Mouse (Mus musculus): Measurements from ENCODE around the gene Vpreb1.
"Not testable (repeated sequence)": the region's sequence is repeated elsewhere in the genome, so short reads cannot be mapped to it uniquely, and the experiment has no call there.

The Vpreb1 gene

GRCm38 (mm10) chr16:16862288-16862687, 8.4 kb downstream of the Vpreb1 start:
- in situ Hi-C loops (cut with MboI; ENCODE audit: low pct_unique_long_range_greater_than_20kb in 1 of 2, low sequenced_read_pairs in 2 of 2, unreplicated experiment in 1 of 2) = no loop called here

GRCm38 (mm10) chr16:16856731-16857476, 13.7 kb downstream of the Vpreb1 start:
- in situ Hi-C loops (cut with MboI; ENCODE audit: low pct_unique_long_range_greater_than_20kb in 1 of 2, low sequenced_read_pairs in 2 of 2, unreplicated experiment in 1 of 2) = no loop called here

- in situ Hi-C loops (cut with MboI; ENCODE audit: low pct_unique_long_range_greater_than_20kb in 1 of 2, low sequenced_read_pairs in 2 of 2, unreplicated experiment in 1 of 2) = not testable (repeated sequence)
These were observed 14.6 kb downstream of the Vpreb1 start for GRCm38 (mm10) chr16:16856054-16856453.

- in situ Hi-C loops (cut with MboI; ENCODE audit: low pct_unique_long_range_greater_than_20kb in 1 of 2, low sequenced_read_pairs in 2 of 2, unreplicated experiment in 1 of 2) = no loop called here
These were observed 15.1 kb downstream of the Vpreb1 start for GRCm38 (mm10) chr16:16855541-16855940.

GRCm38 (mm10) chr16:16854836-16855235, 15.8 kb downstream of the Vpreb1 start:
- in situ Hi-C loops (cut with MboI; ENCODE audit: low pct_unique_long_range_greater_than_20kb in 1 of 2, low sequenced_read_pairs in 2 of 2, unreplicated experiment in 1 of 2) = no loop called here

- in situ Hi-C loops (cut with MboI; ENCODE audit: low pct_unique_long_range_greater_than_20kb in 1 of 2, low sequenced_read_pairs in 2 of 2, unreplicated experiment in 1 of 2) = no loop called here
These were observed 18.2 kb downstream of the Vpreb1 start for GRCm38 (mm10) chr16:16852411-16852810.

GRCm38 (mm10) chr16:16849196-16849595, 21.4 kb downstream of the Vpreb1 start:
- in situ Hi-C loops (cut with MboI; ENCODE audit: low pct_unique_long_range_greater_than_20kb in 1 of 2, low sequenced_read_pairs in 2 of 2, unreplicated experiment in 1 of 2) = no loop called here

GRCm38 (mm10) chr16:16829671-16830070, 41.0 kb downstream of the Vpreb1 start:
- in situ Hi-C loops (cut with MboI; ENCODE audit: low pct_unique_long_range_greater_than_20kb in 1 of 2, low sequenced_read_pairs in 2 of 2, unreplicated experiment in 1 of 2) = no loop called here

- in situ Hi-C loops (cut with MboI; ENCODE audit: low pct_unique_long_range_greater_than_20kb in 1 of 2, low sequenced_read_pairs in 2 of 2, unreplicated experiment in 1 of 2) = no loop called here
These were observed 41.7 kb downstream of the Vpreb1 start, which contains the start of gene Spag6l for GRCm38 (mm10) chr16:16828757-16829615. TSS of gene Spag6l (minus strand) at chr16:16829456.

- in situ Hi-C loops (cut with MboI; ENCODE audit: low pct_unique_long_range_greater_than_20kb in 1 of 2, low sequenced_read_pairs in 2 of 2, unreplicated experiment in 1 of 2) = no loop called here
These were observed 44.4 kb downstream of the Vpreb1 start for GRCm38 (mm10) chr16:16826223-16826622.

- in situ Hi-C loops (cut with MboI; ENCODE audit: low pct_unique_long_range_greater_than_20kb in 1 of 2, low sequenced_read_pairs in 2 of 2, unreplicated experiment in 1 of 2) = no loop called here
These were observed 45.2 kb downstream of the Vpreb1 start for GRCm38 (mm10) chr16:16825476-16825875.

Data from mouse embryonic stem cell (cell line).